Mouse (Mus musculus) thymus, adult 2 months (tissue): ENCODE results near the gene Palm2.

Source experiments
- CTCF ChIP-seq: fragments of 200-500 bp; IDR thresholded peaks from 2 replicates; pipeline ENCODE4 v1.5.1; 2012; ENCODE audit warnings: mild to moderate bottlenecking, control low read depth, low read length, moderate library complexity, borderline replicate concordance; ENCODE audit not compliant: control insufficient read depth, poor library complexity, insufficient read depth; ENCODE audit errors: extremely low read depth
- POLR2A ChIP-seq: fragments of 200-500 bp; IDR thresholded peaks from 2 replicates; pipeline ENCODE4 v1.6.1; 2012; ENCODE audit warnings: mild to moderate bottlenecking, low read length, control low read depth, moderate library complexity; ENCODE audit not compliant: control insufficient read depth, poor library complexity, insufficient read depth; ENCODE audit errors: extremely low read depth

DNA sequence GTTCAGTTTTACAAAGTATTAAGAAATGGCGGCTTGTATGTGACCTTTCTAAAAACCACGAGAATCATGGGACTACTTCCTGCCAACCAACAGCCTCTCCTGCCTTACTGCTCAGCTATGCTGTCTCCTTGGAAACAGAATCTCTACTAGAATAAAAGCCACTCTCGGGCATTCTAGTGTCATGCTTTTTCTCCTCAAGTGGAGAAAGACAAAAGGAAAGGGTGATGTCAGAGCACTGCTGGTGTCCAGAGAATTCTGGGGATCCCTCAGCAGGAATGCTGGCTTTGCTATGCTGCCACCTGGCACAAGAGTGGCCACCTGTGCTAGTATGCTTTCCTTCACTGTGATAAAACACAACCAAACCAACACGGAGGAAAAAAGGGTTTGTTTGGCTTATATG lies 226.4 kb downstream of the Palm2 start:
- TF ChIP-seq CTCF (no peak), POLR2A (no peak)
